Mouse (Mus musculus) retina, adult 2 months (tissue): ENCODE data around the gene Catsper3.

Source experiments
- DNase-seq: peaks from one replicate; pipeline ENCODE4 v3.0.0-alpha.2; 2012; ENCODE audit warnings: low read depth, low spot score

The Catsper3 gene

GRCm38 (mm10) chr13:55852205-55852604 is 67.8 kb downstream of the Catsper3 start:
- no peak for DNase-seq

- DNase-seq: no peak
Measured at GRCm38 (mm10) chr13:55855793-55856192, 71.4 kb downstream of the Catsper3 start.

- DNase-seq: no peak
Measured at GRCm38 (mm10) chr13:55858463-55858862, 74.1 kb downstream of the Catsper3 start.
